Mouse (Mus musculus): ENCODE measurements at regions not wholly inside any gene's neighbourhood (a gene's known extent, or its start where the extent isn't known, plus 50 kb on each side); places are given as distances from the start of the nearest gene placed in this dataset.
A peak's percentile ranks its signal among the peaks of the same experiment; 100 is the strongest.

GRCm38 (mm10) chr1:137813716-137814115 lies 361.8 kb downstream of the Ptprc start:
- Histone ChIP-seq H3K4me2 (no peak overlapping the region), H3K4me1 (replicated peaks) (no peaks in the 10 kb centered on the region), H3K9ac (no peak overlapping the region), H3K9me3 (replicated peaks) (no peaks in the 10 kb centered on the region), H3K27me3 (no peaks in the 10 kb centered on the region), H3K27ac (no peak overlapping the region), H3K36me3 (no peaks in the 10 kb centered on the region), H3K4me3 (replicated peaks) (no peak overlapping the region)
- ATAC-seq (ENCODE audit: low read depth) (no peak), DNase-seq (no peak)
- WGBS (ENCODE audit: insufficient replicate concordance) = 55% methylated on average over 1 of the region's 1 CpGs

GRCm38 (mm10) chr1:137811981-137812380 lies 363.5 kb downstream of the Ptprc start:
- Histone ChIP-seq H3K9me3 (replicated peaks) (no peaks in the 10 kb centered on the region), H3K4me1 (replicated peaks) (no peaks in the 10 kb centered on the region), H3K9ac (no peak overlapping the region), H3K36me3 (no peaks in the 10 kb centered on the region), H3K4me2 (no peak overlapping the region), H3K4me3 (replicated peaks) (no peak overlapping the region), H3K27ac (no peak overlapping the region), H3K27me3 (no peaks in the 10 kb centered on the region)
- DNase-seq = no peak
- WGBS (ENCODE audit: insufficient replicate concordance) = 60% methylated on average over 4 of the region's 4 CpGs
- ATAC-seq (ENCODE audit: low read depth) = no peak

- Histone ChIP-seq H3K9ac (no peak overlapping the region), H3K27ac (no peak overlapping the region), H3K4me1 (replicated peaks) (no peaks in the 10 kb centered on the region), H3K36me3 (no peaks in the 10 kb centered on the region), H3K4me2 (peak overlapping the region; percentile 19), H3K9me3 (replicated peaks) (no peaks in the 10 kb centered on the region), H3K27me3 (no peaks in the 10 kb centered on the region), H3K4me3 (replicated peaks) (no peak overlapping the region)
- DNase-seq (no peak), ATAC-seq (ENCODE audit: low read depth) (no peak)
- 12% methylated on average over 8 of the region's 8 CpGs for WGBS (ENCODE audit: insufficient replicate concordance)
Measured at GRCm38 (mm10) chr1:137806742-137807141, 368.8 kb downstream of the Ptprc start.

GRCm38 (mm10) chr1:137806252-137806651 lies 369.3 kb downstream of the Ptprc start:
- no peaks in the 10 kb centered on the region for H3K9me3 ChIP-seq (replicated peaks)
- no peak overlapping the region for H3K9ac ChIP-seq
- no peak for DNase-seq
- no peak overlapping the region for H3K27ac ChIP-seq
- no peak overlapping the region for H3K4me2 ChIP-seq
- H3K4me3 ChIP-seq (replicated peaks) = no peak overlapping the region
- no peaks in the 10 kb centered on the region for H3K36me3 ChIP-seq
- no peak for ATAC-seq (ENCODE audit: low read depth)
- H3K4me1 ChIP-seq (replicated peaks) = no peaks in the 10 kb centered on the region
- 39% methylated on average over 8 of the region's 8 CpGs for WGBS (ENCODE audit: insufficient replicate concordance)
- H3K27me3 ChIP-seq = no peaks in the 10 kb centered on the region

- no peaks in the 10 kb centered on the region for H3K9me3 ChIP-seq (replicated peaks)
- no peaks in the 10 kb centered on the region for H3K27me3 ChIP-seq
- no peaks in the 10 kb centered on the region for H3K36me3 ChIP-seq
- ATAC-seq (ENCODE audit: low read depth) = no peak
- no peaks in the 10 kb centered on the region for H3K4me1 ChIP-seq (replicated peaks)
- no peak overlapping the region for H3K9ac ChIP-seq
- no peak for DNase-seq
- H3K27ac ChIP-seq = no peak overlapping the region
- WGBS (ENCODE audit: insufficient replicate concordance) = 67% methylated on average over 4 of the region's 4 CpGs
- H3K4me3 ChIP-seq (replicated peaks) = no peak overlapping the region
- H3K4me2 ChIP-seq = no peak overlapping the region
Measured at GRCm38 (mm10) chr1:137802119-137802518, 373.4 kb downstream of the Ptprc start.

GRCm38 (mm10) chr1:137800752-137801151 lies 374.8 kb downstream of the Ptprc start:
- H3K27ac ChIP-seq = no peak overlapping the region
- H3K9ac ChIP-seq = no peak overlapping the region
- no peak overlapping the region for H3K4me3 ChIP-seq (replicated peaks)
- ATAC-seq (ENCODE audit: low read depth) (no peak), DNase-seq (no peak)
- no peaks in the 10 kb centered on the region for H3K4me1 ChIP-seq (replicated peaks)
- no peaks in the 10 kb centered on the region for H3K27me3 ChIP-seq
- H3K36me3 ChIP-seq = no peaks in the 10 kb centered on the region
- no peak overlapping the region for H3K4me2 ChIP-seq
- no peaks in the 10 kb centered on the region for H3K9me3 ChIP-seq (replicated peaks)
- WGBS (ENCODE audit: insufficient replicate concordance) = 33% methylated on average over 2 of the region's 2 CpGs

- H3K9ac ChIP-seq = no peak overlapping the region
- 49% methylated on average over 3 of the region's 3 CpGs for WGBS (ENCODE audit: insufficient replicate concordance)
Measured at GRCm38 (mm10) chr1:137788789-137789188, 386.7 kb downstream of the Ptprc start.

GRCm38 (mm10) chr1:137786653-137787052 lies 388.9 kb downstream of the Ptprc start:
- DNase-seq (no peak), ATAC-seq (ENCODE audit: low read depth) (no peak)
- no peak overlapping the region for H3K4me2 ChIP-seq
- no peaks in the 10 kb centered on the region for H3K9me3 ChIP-seq (replicated peaks)
- H3K36me3 ChIP-seq = no peaks in the 10 kb centered on the region
- no peaks in the 10 kb centered on the region for H3K27me3 ChIP-seq
- no peaks in the 10 kb centered on the region for H3K4me1 ChIP-seq (replicated peaks)
- H3K9ac ChIP-seq = no peak overlapping the region
- no peak overlapping the region for H3K4me3 ChIP-seq (replicated peaks)
- no peak overlapping the region for H3K27ac ChIP-seq

More at GRCm38 (mm10) chr1:137788789-137789188, 386.7 kb downstream of the Ptprc start:
- Histone ChIP-seq H3K9me3 (replicated peaks) (no peaks in the 10 kb centered on the region), H3K27ac (no peak overlapping the region), H3K4me1 (replicated peaks) (no peaks in the 10 kb centered on the region), H3K4me2 (no peak overlapping the region), H3K27me3 (no peaks in the 10 kb centered on the region), H3K4me3 (replicated peaks) (no peak overlapping the region), H3K36me3 (no peaks in the 10 kb centered on the region)
- no peak for DNase-seq
- ATAC-seq (ENCODE audit: low read depth) = no peak

GRCm38 (mm10) chr1:137774586-137774985 lies 400.9 kb downstream of the Ptprc start:
- H3K36me3 ChIP-seq = no peaks in the 10 kb centered on the region
- no peaks in the 10 kb centered on the region for H3K27me3 ChIP-seq
- ATAC-seq (ENCODE audit: low read depth) = no peak
- no peak overlapping the region for H3K27ac ChIP-seq
- H3K4me3 ChIP-seq (replicated peaks) = no peak overlapping the region
- H3K9ac ChIP-seq = no peak overlapping the region
- no peak for DNase-seq
- H3K9me3 ChIP-seq (replicated peaks) = no peaks in the 10 kb centered on the region
- H3K4me1 ChIP-seq (replicated peaks) = no peaks in the 10 kb centered on the region
- H3K4me2 ChIP-seq = no peak overlapping the region

- Histone ChIP-seq H3K4me1 (replicated peaks) (no peaks in the 10 kb centered on the region), H3K4me3 (replicated peaks) (no peak overlapping the region), H3K36me3 (no peaks in the 10 kb centered on the region), H3K27me3 (no peaks in the 10 kb centered on the region), H3K9ac (no peak overlapping the region), H3K9me3 (replicated peaks) (no peaks in the 10 kb centered on the region), H3K27ac (no peak overlapping the region), H3K4me2 (no peak overlapping the region)
- ATAC-seq (ENCODE audit: low read depth) = no peak
- WGBS (ENCODE audit: insufficient replicate concordance) = 72% methylated on average over 4 of the region's 4 CpGs
- DNase-seq = no peak
Measured at GRCm38 (mm10) chr1:137760797-137761196, 414.7 kb downstream of the Ptprc start.

- Histone ChIP-seq H3K27ac (no peak overlapping the region), H3K4me2 (no peak overlapping the region), H3K9ac (no peak overlapping the region), H3K9me3 (replicated peaks) (no peaks in the 10 kb centered on the region), H3K36me3 (no peaks in the 10 kb centered on the region), H3K4me1 (replicated peaks) (no peaks in the 10 kb centered on the region), H3K27me3 (no peaks in the 10 kb centered on the region), H3K4me3 (replicated peaks) (no peak overlapping the region)
- ATAC-seq (ENCODE audit: low read depth) = peak; percentile 29; the same call in 1 of the 2 replicates
- DNase-seq = no peak
- WGBS (ENCODE audit: insufficient replicate concordance) = 60% methylated on average over 7 of the region's 7 CpGs
Measured at GRCm38 (mm10) chr1:137751446-137751961, 424.0 kb downstream of the Ptprc start.

- no peak overlapping the region for H3K4me2 ChIP-seq
- ATAC-seq (ENCODE audit: low read depth) (no peak), DNase-seq (no peak)
- no peak overlapping the region for H3K27ac ChIP-seq
- no peak overlapping the region for H3K4me3 ChIP-seq (replicated peaks)
- H3K9me3 ChIP-seq (replicated peaks) = no peaks in the 10 kb centered on the region
- H3K4me1 ChIP-seq (replicated peaks) = no peaks in the 10 kb centered on the region
- no peaks in the 10 kb centered on the region for H3K36me3 ChIP-seq
- no peaks in the 10 kb centered on the region for H3K27me3 ChIP-seq
- H3K9ac ChIP-seq = no peak overlapping the region
- 68% methylated on average over 5 of the region's 5 CpGs for WGBS (ENCODE audit: insufficient replicate concordance)
Measured at GRCm38 (mm10) chr1:137750894-137751293, 424.6 kb downstream of the Ptprc start.
